Mouse (Mus musculus): ENCODE results near the gene Foxp4. TPM values are rescaled to one million over a fixed set of nuclear protein-coding genes. Genes with fewer than 3 reads are reported as not detected.

Foxp4 gene
- polyA plus RNA-seq, 1 experiment from 2014 or later, result 4.9 TPM

GRCm38 (mm10) chr17:47889267-47889666 lies 35.2 kb downstream of the Foxp4 start:
- H3K27ac ChIP-seq, result no peak overlapping the region
- WGBS (ENCODE audit: missing documents), result 96% methylated on average over 19 of the region's 19 CpGs
- H3K4me3 ChIP-seq (ENCODE audit: inconsistent target), result no peak overlapping the region
- H3K79me2 ChIP-seq (ENCODE audit: inconsistent target), result no peaks in the 10 kb centered on the region
- no peaks in the 10 kb centered on the region for H3K36me3 ChIP-seq (ENCODE audit: inconsistent target)

GRCm38 (mm10) chr17:47888641-47889040 lies 35.8 kb downstream of the Foxp4 start:
- 94% methylated on average over 7 of the region's 7 CpGs for WGBS (ENCODE audit: missing documents)
- H3K27ac ChIP-seq, result no peak overlapping the region
- no peak overlapping the region for H3K4me3 ChIP-seq (ENCODE audit: inconsistent target)
- H3K36me3 ChIP-seq (ENCODE audit: inconsistent target), result no peaks in the 10 kb centered on the region
- no peaks in the 10 kb centered on the region for H3K79me2 ChIP-seq (ENCODE audit: inconsistent target)

- 78% methylated on average over 6 of the region's 6 CpGs for WGBS (ENCODE audit: missing documents)
- Histone ChIP-seq H3K27ac (no peak overlapping the region), H3K79me2 (ENCODE audit: inconsistent target) (no peaks in the 10 kb centered on the region), H3K4me3 (ENCODE audit: inconsistent target) (no peak overlapping the region), H3K36me3 (ENCODE audit: inconsistent target) (no peaks in the 10 kb centered on the region)
Observed at GRCm38 (mm10) chr17:47888155-47888455, 36.3 kb downstream of the Foxp4 start.

GRCm38 (mm10) chr17:47887381-47888154 lies 36.9 kb downstream of the Foxp4 start:
- Histone ChIP-seq H3K27ac (no peak overlapping the region), H3K4me3 (ENCODE audit: inconsistent target) (no peak overlapping the region), H3K36me3 (ENCODE audit: inconsistent target) (no peaks in the 10 kb centered on the region), H3K79me2 (ENCODE audit: inconsistent target) (no peaks in the 10 kb centered on the region)
- 81% methylated on average over 13 of the region's 13 CpGs for WGBS (ENCODE audit: missing documents)

- Histone ChIP-seq H3K27ac (no peak overlapping the region), H3K4me3 (ENCODE audit: inconsistent target) (no peak overlapping the region), H3K79me2 (ENCODE audit: inconsistent target) (no peaks in the 10 kb centered on the region), H3K36me3 (ENCODE audit: inconsistent target) (no peaks in the 10 kb centered on the region)
- 57% methylated on average over 5 of the region's 5 CpGs for WGBS (ENCODE audit: missing documents)
Observed at GRCm38 (mm10) chr17:47883099-47883498, 41.3 kb downstream of the Foxp4 start.

GRCm38 (mm10) chr17:47881330-47881729 lies 43.1 kb downstream of the Foxp4 start:
- WGBS (ENCODE audit: missing documents), result 98% methylated on average over 13 of the region's 13 CpGs
- H3K36me3 ChIP-seq (ENCODE audit: inconsistent target), result no peaks in the 10 kb centered on the region
- no peak overlapping the region for H3K27ac ChIP-seq
- H3K79me2 ChIP-seq (ENCODE audit: inconsistent target), result no peaks in the 10 kb centered on the region
- no peak overlapping the region for H3K4me3 ChIP-seq (ENCODE audit: inconsistent target)

GRCm38 (mm10) chr17:47879207-47879606 lies 45.2 kb downstream of the Foxp4 start:
- no peaks in the 10 kb centered on the region for H3K79me2 ChIP-seq (ENCODE audit: inconsistent target)
- no peak overlapping the region for H3K4me3 ChIP-seq (ENCODE audit: inconsistent target)
- no peak overlapping the region for H3K27ac ChIP-seq
- no peaks in the 10 kb centered on the region for H3K36me3 ChIP-seq (ENCODE audit: inconsistent target)
- WGBS (ENCODE audit: missing documents), result 100% methylated on average over 3 of the region's 3 CpGs

GRCm38 (mm10) chr17:47878378-47879089 lies 45.9 kb downstream of the Foxp4 start:
- Histone ChIP-seq H3K27ac (no peak overlapping the region), H3K79me2 (ENCODE audit: inconsistent target) (no peaks in the 10 kb centered on the region), H3K4me3 (ENCODE audit: inconsistent target) (no peak overlapping the region), H3K36me3 (ENCODE audit: inconsistent target) (no peaks in the 10 kb centered on the region)
- 87% methylated on average over 21 of the region's 35 CpGs for WGBS (ENCODE audit: missing documents)

GRCm38 (mm10) chr17:47877715-47878377 lies 46.6 kb downstream of the Foxp4 start:
- WGBS (ENCODE audit: missing documents), result 87% methylated on average over 10 of the region's 10 CpGs
- no peak overlapping the region for H3K27ac ChIP-seq
- H3K4me3 ChIP-seq (ENCODE audit: inconsistent target), result no peak overlapping the region
- no peaks in the 10 kb centered on the region for H3K36me3 ChIP-seq (ENCODE audit: inconsistent target)
- H3K79me2 ChIP-seq (ENCODE audit: inconsistent target), result no peaks in the 10 kb centered on the region

- no peaks in the 10 kb centered on the region for H3K36me3 ChIP-seq (ENCODE audit: inconsistent target)
- no peak overlapping the region for H3K27ac ChIP-seq
- H3K4me3 ChIP-seq (ENCODE audit: inconsistent target), result no peak overlapping the region
- 90% methylated on average over 25 of the region's 26 CpGs for WGBS (ENCODE audit: missing documents)
- no peaks in the 10 kb centered on the region for H3K79me2 ChIP-seq (ENCODE audit: inconsistent target)
Observed at GRCm38 (mm10) chr17:47876776-47877714, 47.4 kb downstream of the Foxp4 start.

- Histone ChIP-seq H3K79me2 (ENCODE audit: inconsistent target) (no peaks in the 10 kb centered on the region), H3K27ac (no peak overlapping the region), H3K4me3 (ENCODE audit: inconsistent target) (peak overlapping the region; percentile 7; the same call in 1 of the 2 replicates), H3K36me3 (ENCODE audit: inconsistent target) (no peaks in the 10 kb centered on the region)
- 2% methylated on average over 9 of the region's 9 CpGs for WGBS (ENCODE audit: missing documents)
Observed at GRCm38 (mm10) chr17:47873341-47873791, 51.1 kb downstream of the Foxp4 start.

GRCm38 (mm10) chr17:47872311-47873011 lies 52.0 kb downstream of the Foxp4 start:
- 96% methylated on average over 30 of the region's 31 CpGs for WGBS (ENCODE audit: missing documents)
- H3K79me2 ChIP-seq (ENCODE audit: inconsistent target), result no peaks in the 10 kb centered on the region
- H3K4me3 ChIP-seq (ENCODE audit: inconsistent target), result no peak overlapping the region
- no peak overlapping the region for H3K27ac ChIP-seq
- H3K36me3 ChIP-seq (ENCODE audit: inconsistent target), result no peaks in the 10 kb centered on the region

- Histone ChIP-seq H3K36me3 (ENCODE audit: inconsistent target) (no peaks in the 10 kb centered on the region), H3K27ac (no peak overlapping the region), H3K4me3 (ENCODE audit: inconsistent target) (no peak overlapping the region), H3K79me2 (ENCODE audit: inconsistent target) (no peaks in the 10 kb centered on the region)
- WGBS (ENCODE audit: missing documents), result 90% methylated on average over 10 of the region's 10 CpGs
Observed at GRCm38 (mm10) chr17:47869874-47870273, 54.6 kb downstream of the Foxp4 start.

GRCm38 (mm10) chr17:47866037-47866436 lies 58.4 kb downstream of the Foxp4 start:
- WGBS (ENCODE audit: missing documents), result 69% methylated on average over 10 of the region's 10 CpGs
- H3K36me3 ChIP-seq (ENCODE audit: inconsistent target), result no peaks in the 10 kb centered on the region
- no peak overlapping the region for H3K4me3 ChIP-seq (ENCODE audit: inconsistent target)
- H3K27ac ChIP-seq, result no peak overlapping the region
- H3K79me2 ChIP-seq (ENCODE audit: inconsistent target), result no peaks in the 10 kb centered on the region
